Mouse (Mus musculus): ENCODE measurements around the gene Mettl27. TPM values are rescaled to one million over a fixed set of nuclear protein-coding genes. Genes with fewer than 3 reads are reported as not detected.
"Not testable (repeated sequence)": the region's sequence is repeated elsewhere in the genome, so short reads cannot be mapped to it uniquely, and the experiment has no call there.

Mettl27 gene
- total RNA-seq, 1 experiment: 15.6 TPM

GRCm38 (mm10) chr5:134926726-134927125, 5.4 kb upstream of the Mettl27 start:
- Histone ChIP-seq H3K9me3 (ENCODE audit: control insufficient read depth, insufficient read depth, low read depth, low read length) (no peaks in the 10 kb centered on the region), H3K9ac (ENCODE audit: insufficient read depth, low read depth, low read length, poor library complexity, severe bottlenecking) (no peak overlapping the region), H3K4me3 (ENCODE audit: insufficient read depth in 1 of 2, low read depth in 1 of 2, low read length in 2 of 2, poor library complexity in 1 of 2, severe bottlenecking in 1 of 2) (no peak overlapping the region), H3K36me3 (ENCODE audit: control insufficient read depth, insufficient read depth, low read length, poor library complexity, severe bottlenecking) (no peaks in the 10 kb centered on the region), H3K27ac (ENCODE audit: insufficient read depth, low read depth, low read length, poor library complexity, severe bottlenecking) (peak overlapping the region; percentile 84), H3K4me1 (ENCODE audit: control insufficient read depth in 2 of 2, insufficient read depth in 2 of 2, low read length in 2 of 2, poor library complexity in 1 of 2) (peaks cover 10 to 13% of the 10 kb centered on the region in 2 experiments)
- TF ChIP-seq ZC3H11A (IDR thresholded peaks at IDR 0.05; ENCODE audit: borderline replicate concordance, low read depth, low read length) (no peak), ZNF384 (IDR thresholded peaks at IDR 0.05; ENCODE audit: low read depth, low read length) (no peak), HCFC1 (IDR thresholded peaks at IDR 0.05; ENCODE audit: borderline replicate concordance, insufficient read depth, low read length) (no peak), CHD2 (IDR thresholded peaks at IDR 0.05; ENCODE audit: low read depth, low read length) (peak; percentile 75; the same call in 1 of the 2 replicates), MAFK (IDR thresholded peaks at IDR 0.05; ENCODE audit: insufficient read depth, low read depth, low read length) (no peak)
- in situ Hi-C loops (cut with MboI; ENCODE audit: low sequenced_read_pairs in 2 of 2, unreplicated experiment in 2 of 2): no loop called here
- DNase-seq (ENCODE audit: low read depth, low spot score): no peak

- TF ChIP-seq HCFC1 (IDR thresholded peaks at IDR 0.05; ENCODE audit: borderline replicate concordance, insufficient read depth, low read length): no peak
- TF ChIP-seq MAFK (IDR thresholded peaks at IDR 0.05; ENCODE audit: insufficient read depth, low read depth, low read length): no peak
- TF ChIP-seq CHD2 (IDR thresholded peaks at IDR 0.05; ENCODE audit: low read depth, low read length): no peak
- no peak for TF ChIP-seq ZNF384 (IDR thresholded peaks at IDR 0.05; ENCODE audit: low read depth, low read length)
- no peak for TF ChIP-seq ZC3H11A (IDR thresholded peaks at IDR 0.05; ENCODE audit: borderline replicate concordance, low read depth, low read length)
Observed at GRCm38 (mm10) chr5:134929988-134930387, 2.2 kb upstream of the Mettl27 start.

GRCm38 (mm10) chr5:134932903-134933276, 722 bp downstream of the Mettl27 start:
- Histone ChIP-seq H3K4me1 (ENCODE audit: control insufficient read depth in 2 of 2, insufficient read depth in 2 of 2, low read length in 2 of 2, poor library complexity in 1 of 2) (peaks cover under 1 to 7% of the 10 kb centered on the region in 2 experiments), H3K4me3 (ENCODE audit: insufficient read depth in 1 of 2, low read depth in 1 of 2, low read length in 2 of 2, poor library complexity in 1 of 2, severe bottlenecking in 1 of 2) (peak overlapping the region; percentile 94 to 100), H3K27ac (ENCODE audit: insufficient read depth, low read depth, low read length, poor library complexity, severe bottlenecking) (peak overlapping the region; percentile 86), H3K36me3 (ENCODE audit: control insufficient read depth, insufficient read depth, low read length, poor library complexity, severe bottlenecking) (peaks cover 26% of the 10 kb centered on the region), H3K9ac (ENCODE audit: insufficient read depth, low read depth, low read length, poor library complexity, severe bottlenecking) (peak overlapping the region; percentile 95), H3K9me3 (ENCODE audit: control insufficient read depth, insufficient read depth, low read depth, low read length) (no peaks in the 10 kb centered on the region)
- in situ Hi-C loops (cut with MboI; ENCODE audit: low sequenced_read_pairs in 2 of 2, unreplicated experiment in 2 of 2): no loop called here
- DNase-seq (ENCODE audit: low read depth, low spot score): peak; percentile 96
- TF ChIP-seq CHD2 (IDR thresholded peaks at IDR 0.05; ENCODE audit: low read depth, low read length) (no peak), MAFK (IDR thresholded peaks at IDR 0.05; ENCODE audit: insufficient read depth, low read depth, low read length) (no peak), ZNF384 (IDR thresholded peaks at IDR 0.05; ENCODE audit: low read depth, low read length) (no peak), ZC3H11A (IDR thresholded peaks at IDR 0.05; ENCODE audit: borderline replicate concordance, low read depth, low read length) (no peak), HCFC1 (IDR thresholded peaks at IDR 0.05; ENCODE audit: borderline replicate concordance, insufficient read depth, low read length) (no peak)

More at GRCm38 (mm10) chr5:134929988-134930387, 2.2 kb upstream of the Mettl27 start:
- peaks cover 10 to 11% of the 10 kb centered on the region in 2 experiments for H3K4me1 ChIP-seq (ENCODE audit: control insufficient read depth in 2 of 2, insufficient read depth in 2 of 2, low read length in 2 of 2, poor library complexity in 1 of 2)
- H3K36me3 ChIP-seq (ENCODE audit: control insufficient read depth, insufficient read depth, low read length, poor library complexity, severe bottlenecking): peaks cover 17% of the 10 kb centered on the region
- H3K4me3 ChIP-seq (ENCODE audit: insufficient read depth in 1 of 2, low read depth in 1 of 2, low read length in 2 of 2, poor library complexity in 1 of 2, severe bottlenecking in 1 of 2): no peak overlapping the region
- in situ Hi-C loops (cut with MboI; ENCODE audit: low sequenced_read_pairs in 2 of 2, unreplicated experiment in 2 of 2): no loop called here
- DNase-seq (ENCODE audit: low read depth, low spot score): no peak
- no peak overlapping the region for H3K27ac ChIP-seq (ENCODE audit: insufficient read depth, low read depth, low read length, poor library complexity, severe bottlenecking)
- H3K9ac ChIP-seq (ENCODE audit: insufficient read depth, low read depth, low read length, poor library complexity, severe bottlenecking): no peak overlapping the region
- no peaks in the 10 kb centered on the region for H3K9me3 ChIP-seq (ENCODE audit: control insufficient read depth, insufficient read depth, low read depth, low read length)

GRCm38 (mm10) chr5:134933281-134933680, 1.1 kb downstream of the Mettl27 start:
- H3K4me3 ChIP-seq (ENCODE audit: insufficient read depth in 1 of 2, low read depth in 1 of 2, low read length in 2 of 2, poor library complexity in 1 of 2, severe bottlenecking in 1 of 2): peak overlapping the region in 1 of 2 experiments; percentile 25; a peak in 1 of 4 replicates
- H3K36me3 ChIP-seq (ENCODE audit: control insufficient read depth, insufficient read depth, low read length, poor library complexity, severe bottlenecking): peaks cover 26% of the 10 kb centered on the region
- H3K27ac ChIP-seq (ENCODE audit: insufficient read depth, low read depth, low read length, poor library complexity, severe bottlenecking): peak overlapping the region; percentile 65; the same call in 1 of the 2 replicates
- in situ Hi-C loops (cut with MboI; ENCODE audit: low sequenced_read_pairs in 2 of 2, unreplicated experiment in 2 of 2): no loop called here
- H3K4me1 ChIP-seq (ENCODE audit: control insufficient read depth in 2 of 2, insufficient read depth in 2 of 2, low read length in 2 of 2, poor library complexity in 1 of 2): peaks cover 0 to 7% of the 10 kb centered on the region in 2 experiments; a peak in 2 of 4 replicates
- DNase-seq (ENCODE audit: low read depth, low spot score): no peak
- no peaks in the 10 kb centered on the region for H3K9me3 ChIP-seq (ENCODE audit: control insufficient read depth, insufficient read depth, low read depth, low read length)
- TF ChIP-seq HCFC1 (IDR thresholded peaks at IDR 0.05; ENCODE audit: borderline replicate concordance, insufficient read depth, low read length) (no peak), MAFK (IDR thresholded peaks at IDR 0.05; ENCODE audit: insufficient read depth, low read depth, low read length) (no peak), CHD2 (IDR thresholded peaks at IDR 0.05; ENCODE audit: low read depth, low read length) (no peak)
- H3K9ac ChIP-seq (ENCODE audit: insufficient read depth, low read depth, low read length, poor library complexity, severe bottlenecking): no peak overlapping the region

GRCm38 (mm10) chr5:134933686-134934085, 1.5 kb downstream of the Mettl27 start:
- H3K4me3 ChIP-seq (ENCODE audit: insufficient read depth in 1 of 2, low read depth in 1 of 2, low read length in 2 of 2, poor library complexity in 1 of 2, severe bottlenecking in 1 of 2); H3K9me3 ChIP-seq (ENCODE audit: control insufficient read depth, insufficient read depth, low read depth, low read length); in situ Hi-C loops (cut with MboI; ENCODE audit: low sequenced_read_pairs in 2 of 2, unreplicated experiment in 2 of 2); DNase-seq (ENCODE audit: low read depth, low spot score); H3K4me1 ChIP-seq (ENCODE audit: control insufficient read depth in 2 of 2, insufficient read depth in 2 of 2, low read length in 2 of 2, poor library complexity in 1 of 2); H3K9ac ChIP-seq (ENCODE audit: insufficient read depth, low read depth, low read length, poor library complexity, severe bottlenecking): not testable (repeated sequence)
- Histone ChIP-seq H3K36me3 (ENCODE audit: control insufficient read depth, insufficient read depth, low read length, poor library complexity, severe bottlenecking) (peaks cover 26% of the 10 kb centered on the region), H3K27ac (ENCODE audit: insufficient read depth, low read depth, low read length, poor library complexity, severe bottlenecking) (peak overlapping the region; percentile 65; the same call in 1 of the 2 replicates)
